Mouse (Mus musculus) gastrocnemius, adult 2 months (tissue): ENCODE measurements around the gene Mapk7. TPM values are rescaled to one million over a fixed set of nuclear protein-coding genes. Genes with fewer than 3 reads are reported as not detected.

Source experiments
- DNase-seq: peaks from one replicate; pipeline ENCODE4 v3.0.0; 2022
- H3K27ac ChIP-seq: fragments of 200-600 bp; 2 replicates; pipeline ENCODE4 v1.8.1; 2022; ENCODE audit warnings: mild to moderate bottlenecking
- H3K4me3 ChIP-seq: fragments of 200-600 bp; 2 replicates; pipeline ENCODE4 v1.8.1; 2022; ENCODE audit warnings: mild to moderate bottlenecking, moderate library complexity
- CTCF ChIP-seq: fragments of 200-600 bp; IDR thresholded peaks from 2 replicates; pipeline ENCODE4 v1.8.1; 2022; ENCODE audit warnings: antibody characterized with exemption, mild to moderate bottlenecking, moderate library complexity
- intact Hi-C: fragments of 180-260 bp; cut with DNase I; formaldehyde crosslinking; loops from one replicate; pipeline ENCODE4 v1.15.1; 2025
- total RNA-seq, 2 experiments: library from RNA; stranded (reverse); gene quantifications; 2 replicates each; pipeline ENCODE4 v1.2.3; 2021

The Mapk7 gene
- total RNA-seq, 2 experiments from 2014 or later, result 2.7 to 2.9 TPM

- no peak for DNase-seq
- Histone ChIP-seq H3K4me3 (no peak overlapping the region), H3K27ac (no peak overlapping the region)
- intact Hi-C loops, result no loop called here
- TF ChIP-seq CTCF, result no peak
Measured at GRCm38 (mm10) chr11:61439170-61439569, 55.0 kb downstream of the Mapk7 start.

Other genes with a start within 250 kb of the Mapk7 start
- 10 to 100 TPM; 12.0 to 13.0 TPM for gene Aldh3a2, start 226.9 kb downstream of the Mapk7 start, total RNA-seq
- gene Slc47a2, start 151.5 kb downstream of the Mapk7 start, total RNA-seq, result not detected
- gene Slc47a1, start 116.1 kb downstream of the Mapk7 start, total RNA-seq, result 10 to 100 TPM; 13.4 to 24.4 TPM
- under 1 TPM in 1 of 2 experiments, not detected in 1; 0.11 TPM for gene Rnf112, start 40.3 kb downstream of the Mapk7 start, total RNA-seq
- 10 to 100 TPM in 1 of 2 experiments, 1 to 10 TPM in 1; 6.9 to 36.6 TPM for gene Mfap4, start 9.0 kb downstream of the Mapk7 start, total RNA-seq
- 1 to 10 TPM; 3.4 to 7.0 TPM for gene B9d1, start 10.7 kb upstream of the Mapk7 start, total RNA-seq
- 10 to 100 TPM; 19.7 to 24.7 TPM for gene Epn2, start 85.3 kb upstream of the Mapk7 start, total RNA-seq
- 1 to 10 TPM; 3.2 to 3.3 TPM for gene Grap, start 158.9 kb upstream of the Mapk7 start, total RNA-seq
- gene Fam83g, start 189.7 kb upstream of the Mapk7 start, total RNA-seq, result under 1 TPM; 0.28 to 0.33 TPM
- gene Slc5a10, start 226.4 kb upstream of the Mapk7 start, total RNA-seq, result not detected